Mouse (Mus musculus): ENCODE results near the gene Mphosph6. TPM values are rescaled to one million over a fixed set of nuclear protein-coding genes. Genes with fewer than 3 reads are reported as not detected.
A peak's percentile ranks its signal among the peaks of the same experiment; 100 is the strongest.

Mphosph6 gene
- 10 to 100 TPM; 21.3 to 23.4 TPM for total RNA-seq (2021)

- DNase-seq = peak; percentile 92 to 93
Measured at GRCm38 (mm10) chr8:117801443-117802298, at the start of gene Mphosph6. TSS of gene Mphosph6 (minus strand) at chr8:117801943.

GRCm38 (mm10) chr8:117850420-117850819, 48.7 kb upstream of the Mphosph6 start:
- DNase-seq = no peak

DNA sequence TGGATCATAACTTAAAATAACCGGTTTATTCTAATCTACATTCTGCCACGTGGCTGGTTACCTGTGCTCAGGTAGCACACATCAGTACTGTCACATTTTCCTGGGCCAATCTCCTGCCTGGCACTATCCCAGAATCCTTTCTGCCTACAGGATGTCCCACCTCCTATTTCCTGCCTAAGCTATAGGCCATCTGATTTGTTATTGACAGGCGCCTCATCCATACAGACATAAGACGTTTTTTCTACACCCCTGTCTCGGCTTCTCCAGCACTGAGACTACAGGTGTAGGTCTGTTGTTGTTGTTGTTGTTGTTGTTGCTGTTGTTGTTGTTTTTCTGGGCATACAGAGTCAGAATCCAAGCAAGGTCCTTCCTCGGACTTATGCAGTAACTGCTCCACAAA, 46.1 kb upstream of the Mphosph6 start:
- DNase-seq = no peak

- DNase-seq = no peak
Measured at GRCm38 (mm10) chr8:117843694-117844093, 42.0 kb upstream of the Mphosph6 start.

DNA sequence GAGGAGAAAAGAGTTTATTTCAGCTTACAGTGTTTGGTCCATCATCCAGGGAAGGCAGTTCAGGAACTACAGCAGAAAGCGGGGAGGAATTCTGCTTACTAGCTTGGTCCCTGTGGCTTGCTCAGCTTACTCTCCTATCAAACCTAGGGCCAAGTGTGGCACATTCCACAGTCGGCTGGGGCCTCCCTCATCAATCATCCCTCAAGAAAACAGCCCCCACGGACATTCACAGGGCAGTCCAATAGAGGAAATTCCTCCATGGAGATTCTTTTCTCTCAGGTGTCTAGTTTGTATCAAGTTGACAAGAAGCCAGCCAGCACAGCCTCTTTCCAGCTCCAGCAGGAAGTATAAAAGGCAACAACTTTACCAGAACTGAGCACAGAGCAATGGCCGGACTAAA, 11.8 kb upstream of the Mphosph6 start:
- no peak for DNase-seq

DNA sequence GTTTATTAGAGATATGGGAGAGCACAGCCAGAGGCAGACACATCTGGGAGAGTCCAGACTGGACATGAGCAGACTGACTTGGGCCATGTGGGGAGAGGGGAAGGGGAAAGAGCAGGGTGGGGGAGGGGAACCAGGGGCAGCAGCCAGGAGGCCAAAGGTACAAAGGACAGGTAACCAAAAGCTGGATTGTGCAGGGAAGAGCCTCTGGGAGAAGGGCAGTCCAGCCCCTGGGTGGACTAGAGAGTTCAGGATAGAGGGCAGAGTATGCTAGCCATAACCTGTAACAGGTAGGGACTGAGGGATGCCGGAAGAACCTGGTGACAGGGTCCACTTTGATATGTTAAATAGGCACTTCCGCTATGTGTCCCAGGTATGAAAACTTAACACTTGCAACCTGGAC, 8.9 kb upstream of the Mphosph6 start:
- DNase-seq = no peak

DNA sequence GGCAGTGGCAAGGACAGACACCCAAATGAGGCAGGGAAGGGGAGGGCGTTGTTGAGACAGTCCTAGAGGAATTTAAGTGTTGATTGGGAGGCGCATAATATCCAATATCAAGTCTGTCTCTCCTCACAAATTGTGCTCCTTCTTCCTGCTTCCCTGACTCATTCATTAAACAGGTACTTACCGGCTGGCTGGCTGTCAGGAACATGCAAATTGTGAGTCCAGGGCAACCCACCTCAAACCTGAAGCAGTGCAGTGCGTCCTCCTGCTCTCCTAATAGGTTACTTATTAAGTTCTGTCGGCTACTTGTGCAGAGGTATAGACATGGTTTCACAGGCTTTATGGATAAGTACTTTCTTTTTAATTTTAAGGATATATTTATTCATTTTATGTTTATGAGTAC, 3.7 kb upstream of the Mphosph6 start:
- DNase-seq = no peak

DNA sequence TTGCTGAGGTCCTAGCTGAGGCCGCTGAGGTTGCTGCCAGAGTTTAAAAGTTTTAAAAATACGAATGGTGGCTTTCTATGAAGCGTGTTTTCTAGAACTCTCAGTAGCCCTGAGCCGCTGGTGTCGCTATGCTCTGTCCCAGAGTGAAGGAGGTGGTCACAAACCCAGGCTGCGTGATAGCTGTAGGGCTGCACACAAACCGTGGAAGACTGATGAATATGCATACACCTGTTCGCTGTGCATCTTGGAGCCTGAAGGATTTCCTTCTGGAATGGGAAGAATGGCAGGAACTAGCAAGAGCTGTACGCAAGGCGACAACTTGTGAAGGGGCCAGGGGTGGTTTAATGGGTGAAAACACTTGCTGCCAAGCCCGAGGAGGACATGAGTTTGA, 551 bp upstream of the Mphosph6 start:
- DNase-seq = no peak

DNA sequence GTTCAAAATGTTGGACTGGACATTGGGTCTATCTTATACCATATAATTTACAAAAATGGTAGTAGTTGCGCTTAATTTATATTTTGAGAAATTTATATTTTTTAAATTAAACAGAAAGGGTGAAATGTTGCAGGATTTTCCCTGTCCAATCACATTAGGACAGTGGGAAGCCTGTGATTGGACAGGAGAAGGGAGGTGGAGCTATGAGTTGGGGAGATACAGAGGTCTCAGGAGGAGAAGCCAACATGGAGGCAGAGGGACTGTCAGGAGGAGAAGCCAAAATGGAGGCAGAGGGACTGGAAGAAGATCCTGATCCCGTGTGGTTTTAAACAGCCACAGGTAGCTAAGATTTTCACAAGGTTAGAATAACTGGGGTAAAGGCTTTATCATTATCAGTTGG, 3.7 kb downstream of the Mphosph6 start:
- no peak for DNase-seq

DNA sequence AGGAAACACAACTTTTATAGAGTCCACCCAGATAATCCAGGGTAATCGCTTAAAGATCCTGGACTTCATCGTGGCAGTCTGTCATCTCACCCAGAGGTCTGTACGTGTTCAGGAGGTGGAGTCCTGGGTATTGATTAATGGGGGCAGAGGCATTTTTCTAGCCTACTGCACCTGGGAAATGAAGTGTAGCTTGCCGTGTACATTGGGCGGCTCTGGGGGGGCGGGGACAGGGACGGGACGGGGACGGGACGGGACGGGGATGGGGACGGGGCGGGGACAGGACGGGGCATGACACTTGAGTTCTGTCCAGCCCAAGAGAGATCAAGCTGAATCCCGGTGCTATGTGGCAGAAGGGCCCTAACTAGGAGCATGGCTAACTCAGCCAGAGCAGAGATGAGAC, 5.3 kb downstream of the Mphosph6 start:
- DNase-seq = no peak

DNA sequence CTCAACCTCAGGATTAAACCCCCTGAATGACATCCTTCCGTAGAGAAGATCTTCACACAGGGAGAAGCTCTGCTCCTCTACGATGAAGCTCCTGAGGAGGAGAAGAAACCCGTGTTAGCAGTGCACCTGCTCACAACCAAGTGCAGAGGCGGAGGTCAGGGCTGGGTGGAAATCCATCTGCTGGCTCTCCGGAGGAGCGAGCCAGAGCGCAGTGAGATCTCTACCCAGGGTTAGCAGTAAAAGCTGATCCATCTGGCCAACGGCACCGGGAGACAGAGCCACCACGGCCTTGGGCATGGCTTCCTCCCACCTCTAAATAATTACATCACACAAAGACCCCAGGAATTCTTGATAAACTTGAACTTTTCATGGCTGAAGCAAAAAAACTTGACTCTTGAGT, 7.2 kb downstream of the Mphosph6 start:
- no peak for DNase-seq

DNA sequence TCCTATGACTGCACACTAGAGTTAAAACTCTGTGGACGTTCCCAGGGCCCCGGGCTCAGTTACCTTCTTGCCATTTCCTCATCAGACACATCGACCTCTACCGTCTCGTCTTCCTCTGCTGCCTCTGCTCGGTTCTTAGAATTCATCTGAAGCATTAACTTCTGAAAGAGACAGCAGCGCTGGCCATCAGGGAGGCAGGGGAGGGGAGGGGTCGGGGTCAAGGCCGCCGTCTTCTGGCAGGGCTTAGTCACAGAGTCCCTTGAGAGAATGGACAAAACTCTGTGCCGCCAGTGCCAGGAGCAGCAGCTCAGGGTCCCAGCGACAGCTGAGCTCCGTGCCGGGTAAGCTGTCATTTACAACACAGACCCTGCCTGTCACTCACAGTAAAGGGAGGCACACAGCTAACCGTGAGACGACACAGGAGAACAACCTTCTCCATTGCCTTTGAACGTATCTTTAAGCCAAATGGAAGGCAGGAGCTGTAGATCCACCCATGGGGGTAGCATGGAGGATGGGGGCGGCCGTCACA, 9.1 kb downstream of the Mphosph6 start:
- no peak for DNase-seq

DNA sequence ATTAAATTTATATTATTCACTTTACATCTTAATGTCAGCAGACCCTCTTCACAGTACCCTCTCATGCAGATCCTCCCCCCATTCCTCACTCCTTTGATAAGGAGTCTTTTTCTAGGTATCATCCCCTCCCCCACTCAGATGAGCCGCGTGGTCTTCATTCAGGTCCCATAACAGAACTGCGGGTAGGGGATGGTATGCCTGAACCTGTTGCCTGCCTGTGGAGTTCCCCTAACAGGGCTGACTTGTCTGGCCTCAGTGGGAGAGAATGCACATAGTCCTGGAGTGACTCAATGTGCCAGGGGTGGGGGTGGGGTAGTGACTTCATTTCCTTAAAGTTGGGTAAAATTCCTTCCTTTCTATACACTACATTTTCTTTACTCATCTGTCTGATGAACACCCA, 15.3 kb downstream of the Mphosph6 start:
- no peak for DNase-seq

GRCm38 (mm10) chr8:117783021-117783420, 18.7 kb downstream of the Mphosph6 start:
- no peak for DNase-seq

DNA sequence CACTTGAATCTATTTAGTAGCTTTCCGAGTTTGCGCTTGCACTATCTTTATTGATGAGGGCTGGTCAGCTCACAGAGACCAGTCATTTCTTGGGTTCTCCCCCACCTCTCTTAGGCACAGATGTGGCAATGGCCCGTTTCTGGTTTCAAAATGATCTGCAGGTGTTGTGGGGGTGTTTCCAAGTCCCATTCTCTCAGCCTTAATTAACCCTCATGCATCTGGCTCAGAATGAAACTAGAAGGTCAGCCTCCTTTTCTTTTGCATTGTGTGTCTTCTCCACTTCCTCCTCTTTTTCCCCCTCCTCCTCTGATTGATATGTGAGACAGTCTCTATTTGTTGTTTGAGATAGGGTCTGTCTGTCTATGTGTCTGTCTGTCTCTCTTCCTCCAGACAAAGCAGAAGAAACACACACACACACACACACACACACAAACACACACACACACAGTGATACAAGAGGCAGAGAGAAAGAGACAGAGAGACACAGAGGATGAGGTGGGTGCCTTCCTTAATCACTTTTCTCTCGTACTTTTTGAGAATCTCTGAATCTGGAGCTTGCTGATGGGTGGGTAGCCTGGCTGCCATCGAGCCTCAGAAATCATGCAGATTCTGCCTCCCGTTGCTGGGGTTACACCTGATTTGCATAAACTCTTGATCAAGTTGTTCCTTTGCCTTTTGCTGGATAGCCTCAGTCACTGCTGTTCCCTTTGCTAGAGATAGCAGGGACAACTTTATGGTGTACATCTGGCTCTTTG, 20.2 kb downstream of the Mphosph6 start:
- no peak for DNase-seq

DNA sequence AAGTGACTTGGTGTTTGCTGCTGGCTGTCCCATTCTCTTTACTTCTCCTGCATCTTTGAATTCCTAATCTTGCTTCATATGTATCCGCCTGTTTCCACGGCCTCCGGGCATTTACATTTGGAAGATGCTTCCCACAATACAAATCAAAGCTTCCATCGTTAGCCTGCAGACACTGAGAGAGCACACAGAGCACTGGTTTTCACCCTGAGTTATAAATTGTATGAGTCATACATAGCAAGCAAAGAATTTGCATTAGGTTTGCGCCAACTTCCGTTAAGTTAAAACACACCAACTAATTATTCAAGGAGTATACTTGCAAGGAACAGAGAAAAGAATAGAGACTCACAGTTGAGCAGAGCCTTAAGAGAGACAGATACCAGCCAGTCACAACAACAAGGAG, 22.4 kb downstream of the Mphosph6 start:
- DNase-seq = no peak

GRCm38 (mm10) chr8:117778531-117779322, 23.0 kb downstream of the Mphosph6 start:
- no peak for DNase-seq

DNA sequence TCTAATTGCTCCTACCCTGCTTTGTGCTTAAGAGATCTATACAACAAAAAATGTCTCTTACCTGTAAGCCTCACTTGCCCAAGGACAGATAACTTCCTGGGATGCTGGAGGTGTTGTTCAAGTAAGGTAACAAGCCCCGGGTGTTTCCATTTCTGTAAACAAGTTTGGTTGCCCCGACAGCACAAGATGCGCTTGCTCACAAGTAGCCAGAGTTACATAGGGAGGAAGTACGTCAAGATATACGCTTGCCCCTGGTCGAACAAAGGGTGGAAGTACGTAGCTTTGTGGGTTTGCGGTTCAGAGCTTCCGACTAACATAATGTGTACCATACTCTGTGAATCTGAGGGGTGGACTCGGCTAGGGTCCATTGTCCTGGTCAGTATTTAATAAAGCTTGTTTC, 25.7 kb downstream of the Mphosph6 start:
- no peak for DNase-seq

DNA sequence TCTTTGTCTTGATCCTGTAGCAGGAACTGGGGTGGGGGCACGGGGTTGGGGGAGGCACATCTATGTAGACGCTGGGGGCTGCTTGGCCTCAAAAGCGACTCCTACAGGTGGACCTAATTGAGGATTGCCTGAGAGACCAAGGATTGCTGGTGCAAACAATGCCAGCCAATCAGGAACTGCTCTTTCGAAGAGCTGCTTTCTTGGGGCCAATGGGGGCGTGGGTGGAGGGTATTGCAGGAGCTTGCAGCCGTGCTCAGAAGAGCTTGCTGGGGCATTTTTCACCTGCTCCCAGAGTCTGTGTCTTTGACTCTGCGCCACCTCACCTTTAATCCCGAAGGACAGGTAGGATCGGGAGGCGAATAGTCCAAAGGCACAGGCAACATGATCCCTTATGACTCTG, 26.1 kb downstream of the Mphosph6 start:
- DNase-seq = no peak

- DNase-seq = no peak
Measured at GRCm38 (mm10) chr8:117772597-117772996, 29.1 kb downstream of the Mphosph6 start.

DNA sequence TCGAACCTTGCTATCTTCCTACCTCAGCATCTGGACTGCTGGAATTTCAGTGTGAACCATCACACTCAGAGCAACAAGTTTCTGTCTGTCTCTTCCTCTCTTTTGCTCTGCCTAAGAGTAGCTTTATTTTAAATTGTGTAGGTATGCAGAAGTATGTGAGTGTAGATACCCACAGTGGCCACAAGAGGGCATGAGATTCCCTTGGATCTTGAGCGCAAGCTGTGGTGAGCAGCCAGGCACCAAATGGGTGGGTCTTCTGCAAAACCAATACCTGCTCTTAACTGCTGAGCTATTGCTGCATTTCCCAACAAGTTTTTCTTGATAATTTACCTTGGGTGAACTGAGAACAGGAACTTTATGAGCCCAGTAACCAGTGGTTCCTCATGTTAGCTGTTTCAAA, 29.6 kb downstream of the Mphosph6 start:
- no peak for DNase-seq

DNA sequence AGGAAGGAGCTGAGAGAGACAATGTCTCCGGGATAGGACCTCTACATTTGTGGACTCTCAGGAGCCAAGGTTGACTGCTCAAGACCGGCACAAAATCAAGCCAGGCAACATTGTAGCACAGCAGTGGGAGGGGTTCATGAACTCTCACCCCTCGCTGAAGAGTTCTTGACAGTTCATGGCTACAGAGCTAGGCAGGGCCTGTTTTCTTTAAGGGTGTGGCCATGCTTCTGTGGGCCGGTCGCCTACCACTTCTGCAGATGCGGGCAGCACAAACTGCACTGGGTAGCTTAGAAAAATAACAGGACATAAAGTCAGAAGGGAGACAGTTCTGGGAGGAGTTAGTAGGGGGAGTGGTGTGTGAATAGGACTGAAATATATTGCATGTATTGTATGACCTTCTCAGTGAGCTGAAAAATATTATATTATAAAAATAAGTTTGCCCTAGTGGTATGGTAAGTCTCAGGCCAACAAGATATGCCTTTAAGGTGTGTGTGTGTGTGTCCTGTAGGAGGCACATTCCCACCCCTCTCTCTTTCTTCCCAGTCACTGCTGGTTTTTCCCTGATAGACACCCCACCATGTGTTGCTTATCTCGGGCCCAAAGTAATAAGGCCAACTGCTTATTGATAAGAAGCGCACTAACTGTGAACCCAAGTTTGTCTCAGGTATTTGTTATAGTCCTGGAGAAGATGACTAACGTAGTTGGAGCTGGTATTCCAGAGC, 30.5 kb downstream of the Mphosph6 start:
- no peak for DNase-seq

Measured in layer of hippocampus, postnatal 36 days (tissue).